Mouse (Mus musculus): ENCODE measurements around the gene Nmur1. TPM values are rescaled to one million over a fixed set of nuclear protein-coding genes. Genes with fewer than 3 reads are reported as not detected.

Gene Nmur1
- total and polyA plus RNA-seq, 2 experiments from 2014 or later = 0.31 TPM; not detected in 1

GRCm38 (mm10) chr1:86456892-86457581 lies 31.0 kb upstream of the Nmur1 start:
- no peak overlapping the region for H3K4me3 ChIP-seq (ENCODE audit: low read depth, low read length)
- H3K9ac ChIP-seq (replicated peaks; ENCODE audit: low read depth, low read length) = no peak overlapping the region
- H3K9me3 ChIP-seq (replicated peaks; ENCODE audit: control insufficient read depth, low read length) = no peaks in the 10 kb centered on the region
- ATAC-seq (ENCODE audit: insufficient read depth, low read depth) (no peak), DNase-seq (ENCODE audit: low spot score) (no peak)
- H3K27ac ChIP-seq (ENCODE audit: low read depth) = no peak overlapping the region
- H3K27me3 ChIP-seq (ENCODE audit: control insufficient read depth, insufficient read depth, low read length) = no peaks in the 10 kb centered on the region
- TF ChIP-seq EP300 (IDR thresholded peaks at IDR 0.05; ENCODE audit: low read depth) (no peak), CTCF (IDR thresholded peaks at IDR 0.05; ENCODE audit: low read depth) (no peak)
- no peaks in the 10 kb centered on the region for H3K4me1 ChIP-seq (ENCODE audit: control insufficient read depth, insufficient read depth)
- H3K4me2 ChIP-seq (ENCODE audit: low read depth, low read length) = no peak overlapping the region
- H3K36me3 ChIP-seq (replicated peaks; ENCODE audit: control insufficient read depth, insufficient read depth, low read length) = no peaks in the 10 kb centered on the region
- WGBS = 68% methylated on average over 13 of the region's 13 CpGs

DNA sequence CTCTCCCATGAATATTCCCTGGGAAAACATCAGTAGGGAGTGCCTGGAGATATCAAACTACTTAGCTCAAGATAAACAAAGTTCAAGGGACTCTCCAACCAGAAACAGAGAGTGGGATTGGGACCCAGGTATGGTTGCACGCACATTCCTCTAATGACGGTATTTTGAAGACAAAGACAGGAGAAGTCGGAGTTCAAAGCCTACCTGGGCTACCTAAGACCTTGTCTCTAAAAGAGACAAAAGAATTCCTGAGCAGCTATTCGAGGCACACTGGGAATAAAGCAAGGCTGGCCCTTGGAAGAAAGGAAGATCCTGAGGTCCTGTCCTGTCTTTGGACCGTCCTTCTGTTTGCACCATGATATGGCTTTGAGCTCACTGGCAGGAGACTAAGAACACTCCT lies 26.7 kb upstream of the Nmur1 start:
- ATAC-seq (ENCODE audit: insufficient read depth, low read depth) (no peak), DNase-seq (ENCODE audit: low spot score) (no peak)
- Histone ChIP-seq H3K4me1 (ENCODE audit: control insufficient read depth, insufficient read depth) (peaks cover 7% of the 10 kb centered on the region), H3K27me3 (ENCODE audit: control insufficient read depth, insufficient read depth, low read length) (no peaks in the 10 kb centered on the region), H3K4me2 (ENCODE audit: low read depth, low read length) (no peak overlapping the region), H3K9me3 (replicated peaks; ENCODE audit: control insufficient read depth, low read length) (no peaks in the 10 kb centered on the region), H3K36me3 (replicated peaks; ENCODE audit: control insufficient read depth, insufficient read depth, low read length) (no peaks in the 10 kb centered on the region), H3K4me3 (ENCODE audit: low read depth, low read length) (no peak overlapping the region), H3K27ac (ENCODE audit: low read depth) (no peak overlapping the region), H3K9ac (replicated peaks; ENCODE audit: low read depth, low read length) (no peak overlapping the region)
- WGBS = 70% methylated on average over 5 of the region's 5 CpGs
- TF ChIP-seq CTCF (IDR thresholded peaks at IDR 0.05; ENCODE audit: low read depth) (no peak), EP300 (IDR thresholded peaks at IDR 0.05; ENCODE audit: low read depth) (no peak)

DNA sequence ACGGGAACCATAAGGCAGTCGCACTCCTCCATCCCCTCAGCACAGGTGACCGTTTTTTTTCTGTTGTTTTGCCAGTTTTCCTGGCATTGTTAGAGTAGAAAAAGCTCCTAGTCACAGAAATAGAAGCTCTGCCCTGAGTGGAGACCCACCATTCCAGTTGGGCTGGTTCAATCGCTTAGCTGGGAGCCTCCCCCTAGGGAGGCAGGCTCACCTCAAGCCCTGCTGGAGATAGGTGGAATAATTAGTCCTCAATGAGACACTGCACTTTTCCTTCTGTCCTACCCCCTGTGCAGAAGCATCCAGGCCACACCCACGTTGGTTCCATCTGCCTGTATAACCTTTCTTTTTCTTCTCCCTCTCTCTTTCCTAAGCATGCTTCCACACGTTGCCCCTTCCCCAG lies 23.9 kb upstream of the Nmur1 start:
- Histone ChIP-seq H3K4me1 (ENCODE audit: control insufficient read depth, insufficient read depth) (peaks cover 13% of the 10 kb centered on the region), H3K27me3 (ENCODE audit: control insufficient read depth, insufficient read depth, low read length) (no peaks in the 10 kb centered on the region), H3K36me3 (replicated peaks; ENCODE audit: control insufficient read depth, insufficient read depth, low read length) (no peaks in the 10 kb centered on the region), H3K9ac (replicated peaks; ENCODE audit: low read depth, low read length) (no peak overlapping the region), H3K4me2 (ENCODE audit: low read depth, low read length) (no peak overlapping the region), H3K27ac (ENCODE audit: low read depth) (no peak overlapping the region), H3K9me3 (replicated peaks; ENCODE audit: control insufficient read depth, low read length) (no peaks in the 10 kb centered on the region), H3K4me3 (ENCODE audit: low read depth, low read length) (no peak overlapping the region)
- DNase-seq (ENCODE audit: low spot score) = no peak
- TF ChIP-seq CTCF (IDR thresholded peaks at IDR 0.05; ENCODE audit: low read depth) (no peak), EP300 (IDR thresholded peaks at IDR 0.05; ENCODE audit: low read depth) (no peak)
- ATAC-seq (ENCODE audit: insufficient read depth, low read depth) = no peak
- 49% methylated on average over 6 of the region's 6 CpGs for WGBS

DNA sequence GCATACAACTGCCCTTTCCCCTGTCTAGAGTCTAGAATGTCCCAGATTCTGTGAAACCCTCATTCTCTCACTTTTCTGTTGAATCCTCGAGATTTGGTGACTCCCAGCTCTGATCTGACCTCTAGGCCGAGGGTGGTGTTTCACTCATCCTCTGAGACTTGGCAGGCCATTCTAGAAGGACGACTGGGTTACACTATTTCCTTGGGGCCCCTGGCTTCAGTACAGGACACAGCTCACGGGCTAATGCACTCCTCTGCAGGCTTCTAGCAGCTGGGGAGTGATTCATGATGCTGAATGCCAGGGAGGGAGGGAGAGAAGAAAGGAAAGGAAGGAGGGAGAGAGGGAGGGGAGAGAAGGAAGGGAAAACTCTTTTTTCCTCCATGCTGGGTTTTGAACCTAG lies 22.2 kb upstream of the Nmur1 start:
- 27% methylated on average over 4 of the region's 4 CpGs for whole genome bisulfite sequencing
- TF ChIP-seq CTCF (IDR thresholded peaks at IDR 0.05; ENCODE audit: low read depth) (no peak), EP300 (IDR thresholded peaks at IDR 0.05; ENCODE audit: low read depth) (no peak)
- ATAC-seq (ENCODE audit: insufficient read depth, low read depth) = peak; percentile 49; the same call in 1 of the 2 replicates

GRCm38 (mm10) chr1:86447596-86448171 lies 21.7 kb upstream of the Nmur1 start:
- peaks cover 24% of the 10 kb centered on the region for H3K4me1 ChIP-seq (ENCODE audit: control insufficient read depth, insufficient read depth)
- no peaks in the 10 kb centered on the region for H3K9me3 ChIP-seq (replicated peaks; ENCODE audit: control insufficient read depth, low read length)
- peak; percentile 38 for DNase-seq (ENCODE audit: low spot score)
- H3K27ac ChIP-seq (ENCODE audit: low read depth) = peak overlapping the region; percentile 82
- no peak overlapping the region for H3K9ac ChIP-seq (replicated peaks; ENCODE audit: low read depth, low read length)
- H3K36me3 ChIP-seq (replicated peaks; ENCODE audit: control insufficient read depth, insufficient read depth, low read length) = no peaks in the 10 kb centered on the region
- WGBS = 21% methylated on average over 13 of the region's 13 CpGs
- no peaks in the 10 kb centered on the region for H3K27me3 ChIP-seq (ENCODE audit: control insufficient read depth, insufficient read depth, low read length)
- H3K4me2 ChIP-seq (ENCODE audit: low read depth, low read length) = 0 out of 2 replicates have a peak overlapping the region, but pooled peaks have one; percentile 23
- no peak overlapping the region for H3K4me3 ChIP-seq (ENCODE audit: low read depth, low read length)
- TF ChIP-seq EP300 (IDR thresholded peaks at IDR 0.05; ENCODE audit: low read depth) = no peak
- no peak for TF ChIP-seq CTCF (IDR thresholded peaks at IDR 0.05; ENCODE audit: low read depth)
- ATAC-seq (ENCODE audit: insufficient read depth, low read depth) = peak; percentile 38

More for the DNA sequence above, 22.2 kb upstream of the Nmur1 start:
- H3K4me2 ChIP-seq (ENCODE audit: low read depth, low read length) = 0 out of 2 replicates have a peak overlapping the region, but pooled peaks have one; percentile 23
- DNase-seq (ENCODE audit: low spot score) = peak; percentile 32
- no peak overlapping the region for H3K9ac ChIP-seq (replicated peaks; ENCODE audit: low read depth, low read length)
- H3K36me3 ChIP-seq (replicated peaks; ENCODE audit: control insufficient read depth, insufficient read depth, low read length) = no peaks in the 10 kb centered on the region
- H3K27ac ChIP-seq (ENCODE audit: low read depth) = peak overlapping the region; percentile 82
- H3K4me3 ChIP-seq (ENCODE audit: low read depth, low read length) = no peak overlapping the region
- H3K4me1 ChIP-seq (ENCODE audit: control insufficient read depth, insufficient read depth) = peaks cover 18% of the 10 kb centered on the region
- no peaks in the 10 kb centered on the region for H3K27me3 ChIP-seq (ENCODE audit: control insufficient read depth, insufficient read depth, low read length)
- no peaks in the 10 kb centered on the region for H3K9me3 ChIP-seq (replicated peaks; ENCODE audit: control insufficient read depth, low read length)
